Mouse (Mus musculus) urinary bladder, postnatal 10 days (tissue): ENCODE measurements around the gene Zfp598.
"Not testable (repeated sequence)": the region's sequence is repeated elsewhere in the genome, so short reads cannot be mapped to it uniquely, and the experiment has no call there.

Experiments
- DNase-seq: peaks from one replicate; pipeline ENCODE4 v3.0.0; 2022; ENCODE audit warnings: low spot score

Gene Zfp598

DNA sequence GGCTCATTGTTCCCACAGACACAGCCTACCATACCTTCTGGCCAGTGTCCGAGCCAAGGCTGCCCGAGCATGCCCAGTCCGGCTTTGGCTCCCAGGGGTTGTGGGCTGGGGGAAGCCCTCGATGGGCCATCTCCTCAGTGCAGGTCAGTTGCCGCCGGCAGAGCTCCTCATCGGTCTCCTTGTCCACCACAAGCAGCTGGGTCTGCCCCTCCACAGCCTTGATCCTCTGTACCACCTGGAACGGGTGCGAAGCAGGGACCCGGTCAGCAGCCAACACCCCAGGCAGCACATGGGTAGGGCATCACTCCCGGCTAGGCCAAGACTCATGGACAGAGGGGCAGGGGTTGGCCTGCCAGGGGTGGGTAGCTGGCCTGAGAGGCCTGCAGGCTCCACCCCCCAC is 22.0 kb upstream of the Zfp598 start:
- no peak for DNase-seq

DNA sequence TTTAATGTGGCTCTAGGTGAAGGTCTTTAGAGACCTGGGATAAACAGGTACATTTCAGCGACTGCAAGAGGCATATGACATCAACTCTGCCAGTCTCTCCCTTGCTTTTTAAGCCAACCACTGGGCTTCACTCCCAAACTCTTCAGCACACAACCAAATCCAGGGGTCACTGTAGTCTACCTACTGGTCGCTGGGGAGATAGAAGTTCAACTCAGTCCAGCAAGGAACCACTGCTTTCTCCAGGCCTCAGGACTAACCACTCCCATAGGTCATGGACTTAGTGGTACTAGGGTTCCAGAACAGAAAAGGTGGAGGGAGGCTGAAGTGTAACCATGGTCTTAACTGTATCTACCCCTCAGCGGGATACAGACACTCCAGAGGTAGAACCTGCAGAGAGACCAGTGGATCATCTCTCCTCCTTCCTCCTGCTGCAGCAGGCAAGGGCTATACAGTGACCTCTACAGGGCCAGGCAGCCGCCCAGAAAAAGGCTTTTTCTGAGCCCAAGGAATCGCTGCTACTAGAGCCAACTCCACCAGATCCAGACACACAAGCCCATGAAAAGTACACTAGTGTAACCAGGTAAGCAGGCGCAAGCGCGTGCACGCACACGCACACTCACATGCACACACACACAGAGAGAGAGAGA is 20.6 kb upstream of the Zfp598 start:
- DNase-seq, result no peak

DNA sequence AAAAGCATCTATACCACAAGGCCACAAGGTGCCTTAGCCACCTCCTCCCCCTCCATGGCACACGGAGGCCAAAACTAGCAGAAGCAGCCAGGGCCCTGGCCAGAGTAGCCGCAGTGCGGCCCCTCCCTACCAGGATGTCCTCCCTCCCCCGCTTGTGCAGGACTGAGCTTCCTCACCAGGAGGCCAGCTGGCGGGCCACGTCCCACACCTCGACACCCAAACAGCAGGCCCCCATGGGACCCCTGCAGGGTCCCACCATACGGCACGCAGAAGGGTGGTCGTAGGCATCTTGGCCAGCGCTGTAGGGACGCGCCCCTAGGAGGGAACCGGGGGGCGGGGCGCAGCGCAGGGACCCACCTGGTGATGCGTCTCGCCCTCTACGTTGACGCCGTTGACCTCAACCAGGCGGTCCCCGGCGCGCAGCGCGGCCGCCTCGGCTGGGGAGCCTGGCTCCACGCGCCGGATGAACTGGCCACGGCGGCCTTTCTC is 19.9 kb upstream of the Zfp598 start:
- no peak for DNase-seq

DNA sequence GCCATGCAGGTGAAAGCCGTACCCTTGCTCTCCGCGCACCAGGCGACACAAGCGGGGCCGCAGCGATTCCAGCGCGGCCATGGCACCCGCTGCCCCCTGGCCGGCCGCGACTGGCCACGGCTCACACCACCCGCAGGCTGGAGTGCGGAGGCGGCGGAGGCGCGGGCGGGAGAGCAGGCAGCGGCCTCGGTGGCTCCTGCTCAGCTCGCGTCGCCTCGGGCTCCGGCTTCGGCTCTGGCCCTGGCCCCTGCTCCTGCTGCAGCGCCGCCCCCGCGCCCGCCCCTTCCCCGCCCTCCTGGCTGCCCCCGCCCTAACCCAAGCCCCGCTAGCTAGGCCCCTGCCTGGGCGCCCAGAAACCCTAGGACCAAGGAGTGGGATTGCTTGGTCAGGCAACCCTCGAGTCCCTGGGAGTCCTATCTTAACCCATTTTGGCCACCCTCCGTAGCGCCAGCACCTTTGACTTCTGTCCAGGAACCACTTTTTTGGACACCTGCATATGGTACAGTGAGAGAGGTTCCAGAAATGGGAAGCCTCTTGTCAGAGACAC is 19.3 kb upstream of the Zfp598 start, which contains the start of gene Slc9a3r2:
TSS of gene Slc9a3r2 (minus strand) at position 258 of the 547 bp plus-strand sequence.
- no peak for DNase-seq

DNA sequence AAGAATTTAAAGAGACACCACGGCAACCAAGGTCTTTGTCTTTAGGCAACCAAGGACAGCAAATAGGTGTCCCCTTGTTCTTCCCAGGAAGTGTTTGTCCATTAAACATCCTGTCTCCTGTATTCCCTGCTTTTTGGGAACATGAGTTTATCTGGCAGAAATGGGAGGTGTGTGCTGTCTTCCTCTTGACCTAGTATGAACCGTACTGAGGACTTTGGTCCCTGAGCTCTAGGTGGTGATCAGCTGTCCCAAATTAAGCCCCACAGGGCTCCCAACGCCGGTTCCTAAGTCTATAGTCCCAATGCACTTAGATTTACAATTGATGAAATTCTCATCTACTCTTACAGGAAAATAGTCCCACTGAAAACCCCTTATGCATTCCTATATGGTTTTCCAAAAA is 18.7 kb upstream of the Zfp598 start:
- no peak for DNase-seq

DNA sequence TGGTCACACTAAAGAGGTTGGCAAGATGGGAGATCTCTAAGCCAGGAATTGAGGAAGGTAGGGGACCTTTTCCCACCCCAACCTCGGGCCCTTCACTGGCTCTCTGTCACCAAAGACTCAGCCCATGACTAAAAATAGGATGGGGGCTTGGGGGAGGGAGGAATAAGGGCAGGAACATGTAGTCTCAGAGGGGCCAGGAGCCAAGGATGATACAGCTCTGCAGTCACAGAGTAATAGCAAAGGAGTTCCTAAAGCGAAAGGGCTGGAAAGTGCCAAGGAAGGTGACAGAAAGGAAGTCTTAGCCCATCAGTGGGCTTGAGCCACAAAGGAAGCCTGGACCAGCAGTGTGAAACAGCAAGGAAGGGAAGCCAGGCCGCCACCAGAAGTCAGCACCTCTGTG is 17.7 kb upstream of the Zfp598 start:
- no peak for DNase-seq

DNA sequence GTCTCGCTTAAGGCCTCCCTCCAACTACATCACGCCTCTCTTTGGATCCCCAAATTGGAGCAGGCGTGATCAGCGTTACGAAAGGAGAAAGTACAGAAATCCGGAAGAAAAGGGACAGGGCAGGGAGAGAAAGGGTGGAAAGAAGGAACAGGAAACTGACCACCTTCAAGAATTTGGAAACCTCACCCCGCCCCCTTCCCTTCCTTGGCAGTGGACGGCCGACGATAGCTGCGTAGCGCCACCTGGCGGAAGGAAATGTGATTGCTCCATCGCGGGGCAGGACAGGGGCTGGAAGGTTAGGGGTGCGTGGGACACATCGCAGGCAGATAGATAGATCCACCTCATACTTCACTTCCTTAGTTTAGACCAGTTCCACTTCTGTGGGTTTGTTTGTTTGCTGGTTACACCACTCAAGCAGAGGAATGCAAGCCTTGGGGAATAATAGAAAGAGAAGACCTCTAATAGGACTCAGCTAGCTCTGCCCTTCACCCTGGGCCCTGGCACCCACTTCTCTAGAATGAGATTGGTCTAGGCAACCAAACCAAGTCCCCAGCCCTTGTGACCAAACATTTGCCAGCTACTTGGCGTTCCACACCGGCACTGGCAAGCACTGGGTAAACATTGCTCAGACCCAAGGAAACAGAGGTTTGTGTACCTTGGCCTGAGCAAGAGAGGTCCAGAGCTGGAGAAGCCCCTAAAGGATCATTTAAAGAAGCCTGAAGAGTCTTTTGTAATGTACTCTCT is 15.3 kb upstream of the Zfp598 start:
- no peak for DNase-seq

DNA sequence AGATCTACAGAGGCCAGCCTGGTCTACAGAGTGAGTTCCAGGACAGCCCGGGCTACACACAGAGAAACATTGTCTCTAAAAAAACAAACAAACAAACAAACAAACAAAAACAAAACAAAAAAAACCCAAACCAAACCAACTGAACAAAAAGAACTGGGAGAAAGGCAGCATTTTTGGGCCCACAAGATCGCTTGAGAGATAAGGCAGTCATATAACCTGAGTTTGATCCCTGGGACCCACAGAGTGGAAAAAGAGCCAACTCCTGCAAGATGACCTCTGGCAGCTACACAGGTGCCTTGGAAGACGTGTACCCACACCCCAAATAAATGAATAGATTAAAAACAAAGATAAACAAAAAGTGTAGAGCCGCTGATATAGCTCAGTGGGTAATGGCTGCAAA is 14.5 kb upstream of the Zfp598 start:
- DNase-seq, result no peak

DNA sequence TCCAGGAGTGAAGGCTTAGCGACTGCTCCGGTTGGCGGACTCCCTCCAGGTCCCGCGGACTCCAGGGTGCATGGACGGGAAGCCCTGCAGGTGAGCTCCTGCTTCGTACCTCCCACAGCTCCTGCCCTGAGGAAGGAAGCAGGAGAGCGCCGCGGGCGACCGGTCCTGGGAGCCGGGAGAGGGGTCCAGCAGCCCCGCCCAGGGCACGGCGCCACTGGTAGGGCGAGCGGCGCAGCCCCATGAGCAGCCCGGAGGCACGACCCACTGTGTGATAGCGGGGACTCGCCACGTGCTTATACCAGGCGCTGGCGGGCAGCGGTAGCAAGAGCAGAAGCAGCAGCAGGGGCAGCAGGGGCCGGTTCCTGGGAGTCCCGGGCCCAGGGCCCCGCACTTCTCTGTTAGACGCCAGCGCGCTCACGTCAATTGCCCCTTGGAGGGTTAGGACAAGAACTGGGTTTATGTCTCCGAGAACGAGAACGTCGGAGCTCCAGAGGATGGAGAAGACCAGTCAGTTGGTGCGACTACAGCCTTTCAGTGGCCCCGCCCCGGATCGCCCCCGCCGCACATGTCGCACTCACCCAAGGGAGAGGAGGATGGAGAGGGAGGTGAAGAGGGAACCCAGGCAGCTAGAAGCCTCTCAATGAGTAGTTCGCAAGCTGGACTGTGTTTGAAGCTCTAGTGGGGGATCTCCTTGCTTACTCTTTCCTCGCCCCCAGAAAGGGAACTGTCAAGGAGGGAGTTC is 11.3 kb upstream of the Zfp598 start, which contains the start of gene Npw:
TSS of gene Npw (minus strand) at position 441 of the 742 bp plus-strand sequence.
- DNase-seq, result no peak

DNA sequence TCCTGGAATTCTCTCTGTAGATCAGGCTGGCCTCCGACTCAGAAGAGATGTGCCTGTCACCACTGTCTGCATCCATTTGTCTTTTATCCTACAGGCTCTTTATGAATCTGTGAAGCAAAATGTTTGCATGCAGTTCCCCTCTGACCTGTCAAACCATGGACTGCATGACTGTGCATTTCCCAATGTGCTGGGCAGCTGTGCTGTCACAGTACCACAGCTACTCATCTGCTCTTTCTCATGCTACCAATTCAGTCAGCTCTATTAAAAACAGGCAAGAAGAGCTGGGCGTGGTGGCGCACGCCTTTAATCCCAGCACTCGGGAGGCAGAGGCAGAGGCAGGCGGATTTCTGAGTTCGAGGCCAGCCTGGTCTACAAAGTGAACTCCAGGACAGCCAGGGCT is 2.5 kb upstream of the Zfp598 start:
- DNase-seq, result not testable (repeated sequence)

DNA sequence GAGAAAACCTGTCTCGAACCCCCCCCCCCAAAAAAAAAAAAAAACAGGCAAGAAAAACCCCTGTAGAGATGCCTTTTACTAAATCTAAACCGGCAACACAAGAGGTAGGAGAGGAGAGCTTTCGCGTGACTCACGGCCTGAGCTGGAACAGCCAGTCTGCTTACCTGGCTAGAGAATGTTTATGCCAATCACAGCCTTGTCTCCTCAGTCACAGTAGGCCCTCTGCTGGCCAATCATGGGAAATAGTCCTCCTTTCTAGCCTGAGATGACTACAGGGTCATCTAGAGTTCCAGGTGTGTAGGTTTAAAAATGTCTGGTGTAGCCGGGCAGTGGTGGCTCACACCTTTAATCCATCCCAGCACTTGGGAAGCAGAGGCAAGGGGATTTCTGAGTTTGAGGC is 2.1 kb upstream of the Zfp598 start:
- no peak for DNase-seq

DNA sequence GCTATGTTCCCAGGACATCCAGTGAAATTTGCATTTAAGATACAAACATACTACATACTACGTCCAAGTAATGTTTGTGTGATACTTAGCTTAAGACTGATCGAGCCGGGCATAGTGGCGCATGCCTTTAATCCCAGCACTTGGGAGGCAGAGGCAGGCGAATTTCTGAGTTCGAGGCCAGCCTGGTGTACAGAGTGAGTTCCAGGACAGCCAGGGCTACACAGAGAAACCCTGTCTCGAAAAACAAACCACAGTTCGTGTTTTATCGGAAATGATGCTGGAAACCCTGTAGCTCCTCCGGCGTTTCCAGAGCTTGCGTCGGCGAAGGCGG is 308 bp upstream of the Zfp598 start:
- not testable (repeated sequence) for DNase-seq

DNA sequence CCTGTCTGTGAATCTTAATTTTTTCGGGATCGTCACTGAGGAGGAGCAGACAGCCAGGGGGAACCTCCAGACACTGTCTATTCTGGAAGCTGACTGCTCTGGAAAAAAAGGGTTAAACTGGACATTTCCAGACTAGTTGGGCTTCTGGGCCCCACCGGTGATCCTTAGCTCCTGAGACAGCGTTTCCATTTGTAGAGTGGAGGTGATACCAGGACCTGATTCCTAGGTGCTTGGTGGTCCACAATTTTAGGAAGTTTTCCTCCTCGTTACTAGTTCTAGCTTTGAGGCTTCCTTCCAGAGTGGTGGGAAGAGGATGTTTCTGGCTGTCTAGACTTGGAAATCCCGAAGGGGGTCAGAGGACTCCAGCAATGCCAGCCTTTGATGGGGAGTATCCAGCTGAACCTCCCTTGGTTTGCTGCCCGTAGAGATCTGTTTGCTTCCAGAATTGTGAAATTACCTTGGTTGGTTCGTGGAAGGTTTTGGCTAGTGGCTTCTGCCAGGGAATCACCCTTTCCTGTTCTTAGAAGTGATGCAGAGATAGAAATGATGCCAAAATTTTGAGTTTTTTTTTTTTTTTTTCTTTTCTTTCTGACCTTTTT is 858 bp downstream of the Zfp598 start:
- no peak for DNase-seq

DNA sequence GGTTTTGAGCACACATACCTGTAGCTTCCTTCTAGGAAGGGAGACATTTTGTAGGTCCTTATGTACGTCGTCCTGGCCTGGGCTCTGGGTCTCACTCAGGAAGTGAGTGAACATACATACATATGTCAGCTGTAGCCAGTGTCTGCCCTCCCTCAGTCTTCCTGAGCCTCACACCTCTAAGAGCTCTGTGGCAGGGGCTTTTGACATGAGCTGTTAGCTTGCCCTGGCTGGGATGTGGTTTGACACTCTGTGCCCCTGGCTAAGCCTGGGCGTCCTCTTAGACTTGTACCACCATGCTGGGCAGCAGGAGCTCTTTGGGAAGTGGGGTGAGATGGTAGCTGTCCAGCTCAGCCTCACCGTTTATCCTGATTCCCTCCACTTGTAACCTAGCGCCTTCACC is 1.9 kb downstream of the Zfp598 start:
- no peak for DNase-seq

DNA sequence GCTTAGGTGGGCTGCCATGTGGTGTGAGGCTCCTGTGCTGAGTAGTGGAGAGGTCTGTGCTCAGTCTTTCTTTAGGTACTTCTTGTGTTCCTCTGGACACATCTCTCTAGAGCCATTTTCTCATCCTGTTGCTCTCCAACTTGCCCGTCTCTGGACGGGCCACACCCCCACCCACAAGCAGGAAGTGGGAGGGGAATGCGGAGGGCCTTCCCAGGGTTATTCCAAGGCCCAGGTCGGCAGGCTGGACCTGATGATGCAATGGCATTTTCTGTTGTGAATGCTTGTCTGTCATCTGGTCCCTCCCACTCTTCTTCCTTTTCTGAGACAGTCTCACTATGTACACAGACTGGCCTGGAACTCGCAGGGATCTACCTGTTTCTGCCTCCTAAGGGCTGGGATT is 2.7 kb downstream of the Zfp598 start:
- DNase-seq, result no peak

DNA sequence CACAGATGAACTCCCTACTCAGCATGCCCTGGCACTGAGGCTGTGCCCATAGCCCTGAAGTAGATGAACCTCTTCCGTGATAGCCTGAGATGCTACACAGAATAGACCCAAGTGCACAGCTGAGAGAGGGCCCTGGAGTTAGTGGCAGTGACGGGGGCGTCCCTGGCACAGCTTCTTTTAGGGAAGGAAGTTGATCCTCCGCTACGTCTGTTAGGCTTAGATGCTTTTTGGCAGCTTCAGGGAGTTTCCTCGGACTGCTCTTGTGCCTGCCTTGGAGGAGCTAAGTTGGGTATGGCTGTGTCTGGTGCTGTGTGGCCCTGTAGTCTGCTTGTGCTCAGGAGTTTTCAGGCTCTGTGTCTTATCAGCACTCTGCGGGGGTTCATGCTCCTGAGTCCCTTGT is 4.8 kb downstream of the Zfp598 start:
- DNase-seq, result no peak

DNA sequence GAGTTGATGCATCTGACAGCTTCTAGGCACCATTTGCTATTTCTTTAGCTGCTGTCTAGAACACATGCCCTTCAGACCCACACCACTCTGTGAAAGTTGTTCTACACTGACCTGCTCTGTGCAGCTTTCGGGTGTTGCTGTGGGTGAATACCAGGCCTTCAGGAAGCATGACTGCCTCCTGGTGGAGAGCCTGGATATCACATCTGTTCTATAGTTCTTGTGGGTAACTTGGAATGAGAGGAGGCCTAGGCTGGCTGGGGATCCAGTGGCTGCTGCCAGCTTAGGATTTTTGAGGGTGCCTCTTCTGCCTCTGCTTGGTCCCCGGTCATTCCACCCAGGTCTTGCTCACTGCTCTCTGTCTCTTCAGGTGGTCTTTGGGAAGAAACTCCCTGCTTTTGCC is 6.7 kb downstream of the Zfp598 start:
- DNase-seq, result no peak

DNA sequence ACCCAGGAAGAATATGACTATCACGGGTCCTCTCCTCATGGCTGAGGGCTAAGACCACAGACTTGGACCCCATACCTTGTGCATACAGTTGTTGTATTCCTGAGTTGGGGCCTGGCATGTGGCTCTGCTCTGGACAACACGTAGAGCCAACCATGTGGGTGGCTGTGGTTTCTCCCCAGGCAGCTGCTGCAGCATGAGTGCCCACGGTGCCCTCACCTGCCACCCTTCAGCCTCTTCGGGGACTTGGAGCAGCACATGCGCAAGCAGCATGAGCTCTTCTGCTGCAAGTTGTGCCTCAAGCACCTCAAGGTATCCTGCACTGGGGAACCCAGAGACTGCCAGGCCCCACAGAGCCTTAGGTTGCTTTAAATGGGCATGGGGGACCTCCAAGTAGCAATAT is 7.4 kb downstream of the Zfp598 start:
- DNase-seq, result no peak

DNA sequence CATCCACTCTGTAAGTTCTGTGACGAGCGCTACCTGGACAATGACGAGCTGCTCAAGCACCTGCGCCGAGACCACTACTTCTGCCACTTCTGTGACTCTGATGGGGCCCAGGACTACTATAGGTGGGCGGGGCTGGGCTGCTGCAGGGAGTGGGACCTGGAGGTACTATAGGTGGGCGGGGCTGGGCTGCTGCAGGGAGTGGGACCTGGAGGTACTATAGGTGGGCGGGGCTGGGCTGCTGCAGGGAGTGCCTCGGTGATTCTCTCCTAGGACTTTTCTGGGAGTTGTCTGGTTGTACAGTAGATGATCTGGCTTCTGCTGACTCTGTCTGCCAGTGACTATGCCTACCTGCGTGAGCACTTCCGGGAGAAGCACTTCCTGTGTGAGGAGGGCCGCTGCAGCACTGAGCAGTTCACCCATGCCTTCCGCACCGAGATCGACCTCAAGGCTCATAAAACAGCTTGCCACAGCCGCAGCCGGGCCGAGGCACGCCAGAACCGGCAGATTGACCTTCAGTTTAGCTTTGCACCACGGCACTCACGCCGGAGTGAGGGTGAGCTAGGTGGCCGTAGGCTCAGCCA is 8.1 kb downstream of the Zfp598 start:
- no peak for DNase-seq

DNA sequence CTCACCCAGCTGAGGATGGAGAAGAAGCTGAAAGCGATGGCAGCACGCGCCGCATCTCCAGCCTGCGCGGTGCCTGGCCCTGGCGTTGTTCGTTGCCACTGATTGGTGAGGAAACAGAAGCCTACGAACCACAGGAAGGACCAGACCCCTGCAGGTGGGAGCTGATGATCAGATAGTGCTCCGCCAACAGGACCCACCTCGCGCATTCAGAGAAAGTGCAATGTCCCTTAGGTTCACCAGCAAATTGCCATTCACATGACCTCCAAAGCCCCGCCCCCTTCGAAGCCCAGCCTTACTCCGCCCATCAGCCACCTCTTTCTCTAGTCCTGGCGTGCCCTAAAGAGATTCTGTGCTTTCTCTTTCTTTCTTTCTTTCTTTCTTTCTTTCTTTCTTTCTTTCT is 17.0 kb downstream of the Zfp598 start:
- DNase-seq, result no peak

DNA sequence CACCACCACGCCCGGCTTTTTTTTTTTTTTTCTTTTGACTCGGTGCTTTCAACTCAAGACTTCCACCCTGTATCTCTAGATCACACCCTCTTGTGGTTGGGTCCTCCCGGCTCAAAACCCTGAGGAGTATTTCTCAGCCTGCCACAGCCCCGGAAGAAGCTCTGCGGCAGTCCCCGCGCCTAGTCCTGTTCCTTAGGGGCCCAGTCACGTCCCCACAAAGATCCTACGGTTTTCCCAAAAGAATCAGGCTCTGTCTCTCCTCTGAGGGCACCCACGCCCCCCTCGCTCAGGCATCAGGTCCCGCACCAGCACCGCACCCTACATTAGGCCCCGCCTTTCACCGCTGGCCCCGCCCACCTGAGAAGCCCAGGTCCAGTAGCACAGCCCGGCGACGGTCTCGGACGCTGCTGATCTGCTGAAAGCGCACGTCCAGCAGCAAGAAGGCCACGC is 17.7 kb downstream of the Zfp598 start:
- no peak for DNase-seq

DNA sequence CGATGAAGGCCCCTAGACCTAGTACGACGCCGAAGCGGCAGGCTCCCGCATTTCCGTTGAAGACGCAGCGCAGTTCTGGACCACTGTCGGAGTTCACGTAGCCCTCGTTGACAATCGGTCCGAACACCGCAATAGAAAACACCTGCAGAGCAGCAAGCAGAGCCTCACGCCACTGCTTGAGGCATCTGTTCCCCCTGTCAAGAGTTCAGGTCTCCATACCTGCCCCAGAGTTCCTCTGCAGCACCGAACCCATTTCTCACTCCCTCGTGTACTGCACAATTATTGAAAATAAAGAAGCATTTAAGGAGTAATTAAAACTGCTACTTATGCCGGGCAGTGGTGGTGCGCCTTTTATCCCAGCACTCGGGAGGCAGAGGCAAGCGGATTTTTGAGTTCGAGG is 18.1 kb downstream of the Zfp598 start:
- DNase-seq, result no peak
